In the genomic region with DNA sequence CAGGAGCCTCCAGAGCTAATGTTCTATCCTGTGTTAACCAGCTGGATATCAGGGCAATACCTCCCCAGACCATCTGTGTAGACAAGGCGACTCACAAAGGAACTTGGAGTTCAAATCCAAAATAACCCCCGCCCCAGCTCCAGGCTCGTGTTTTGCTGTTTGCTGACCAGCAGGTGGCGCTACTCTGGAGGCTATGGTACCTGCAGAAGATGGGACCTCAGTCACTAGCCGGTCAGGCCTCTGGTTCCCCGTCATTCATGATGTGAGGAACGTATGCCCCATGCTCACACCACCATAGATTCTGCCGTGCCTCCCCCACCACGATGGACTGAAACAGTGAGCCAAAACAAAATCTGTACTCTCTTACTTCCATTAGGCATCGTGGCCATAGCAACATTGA, we compare ENCODE assay signal across 9 mouse cellular contexts. TPM values are rescaled to one million over a fixed set of nuclear protein-coding genes. Genes with fewer than 3 reads are reported as not detected.
DNase-seq lines count a peak whose midpoint lies in the region; ATAC-seq lines count a peak whose summit lies in the region.
"Had no signal": no experiment of that assay in that cellular context is flagged by ENCODE, and none has a peak within 500 bp of the region (broad histone marks: within the 10 kb centered on the region; RNA-seq: fewer than 3 reads in every experiment).

No protein-coding gene starts in this region.

- H3K9me3 ChIP-seq in midbrain, embryonic 11.5 days (ENCODE audit: control insufficient read depth, low read length) = peaks cover 3% of the 10 kb centered on the region; the same call in 1 of the 2 replicates
- H3K9me3 ChIP-seq in midbrain, embryonic 15.5 days = no peaks in the 10 kb centered on the region
- no peaks in the 10 kb centered on the region; the same call in 1 of the 2 replicates for H3K9me3 ChIP-seq in limb, embryonic 11.5 days (ENCODE audit: control insufficient read depth, low read length)
- H3K9me3 ChIP-seq in forebrain, embryonic 12.5 days = no peaks in the 10 kb centered on the region

- no peak overlapping the region for H3K9ac ChIP-seq in midbrain, embryonic 11.5 days (ENCODE audit: low read length)
- no peak overlapping the region for H3K9ac ChIP-seq in midbrain, embryonic 15.5 days
- H3K9ac ChIP-seq in limb, embryonic 11.5 days (ENCODE audit: low read length) = no peak overlapping the region
- H3K9ac ChIP-seq in forebrain, embryonic 12.5 days = no peak overlapping the region

- DNase-seq in cerebellum, postnatal 14 days = peak; percentile 13 to 36
- no peak for DNase-seq in cerebellum, postnatal 4 days (ENCODE audit: low spot score in 2 of 2)
- peak; percentile 83 for DNase-seq in midbrain, embryonic 11.5 days (ENCODE audit: low spot score, missing footprints)
- DNase-seq in limb, embryonic 11.5 days (ENCODE audit: low spot score) = peak; percentile 44
- DNase-seq in thymus, postnatal 4 days = peak; percentile 49
- DNase-seq in natural killer cell, adult 2 months (ENCODE audit: low spot score in 2 of 2) = no peak

- H3K4me2 ChIP-seq in midbrain, embryonic 11.5 days = no peak overlapping the region
- H3K4me2 ChIP-seq in midbrain, embryonic 15.5 days = no peak overlapping the region
- no peak overlapping the region for H3K4me2 ChIP-seq in limb, embryonic 11.5 days (ENCODE audit: low read depth, severe bottlenecking)
- H3K4me2 ChIP-seq in forebrain, embryonic 12.5 days = no peak overlapping the region

- WGBS in midbrain, embryonic 11.5 days = 36% methylated on average over 10 of the region's 10 CpGs
- WGBS in midbrain, embryonic 15.5 days = 44% methylated on average over 10 of the region's 10 CpGs
- 40% methylated on average over 10 of the region's 10 CpGs for WGBS in limb, embryonic 11.5 days
- WGBS in forebrain, embryonic 12.5 days = 35% methylated on average over 10 of the region's 10 CpGs

- H3K4me3 ChIP-seq in midbrain, embryonic 11.5 days (ENCODE audit: low read depth, low read length) = no peak overlapping the region
- H3K4me3 ChIP-seq in midbrain, embryonic 15.5 days = no peak overlapping the region
- H3K4me3 ChIP-seq in limb, embryonic 11.5 days (ENCODE audit: low read depth, low read length) = no peak overlapping the region
- H3K4me3 ChIP-seq in forebrain, embryonic 12.5 days (replicated peaks) = no peak overlapping the region

- H3K27me3 ChIP-seq in midbrain, embryonic 11.5 days (ENCODE audit: control insufficient read depth, insufficient read depth, low read length) = no peaks in the 10 kb centered on the region
- H3K27me3 ChIP-seq in midbrain, embryonic 15.5 days (replicated peaks) = no peaks in the 10 kb centered on the region
- no peaks in the 10 kb centered on the region for H3K27me3 ChIP-seq in limb, embryonic 11.5 days (ENCODE audit: control insufficient read depth, insufficient read depth, low read length)
- H3K27me3 ChIP-seq in forebrain, embryonic 12.5 days = no peaks in the 10 kb centered on the region

- no peak for ATAC-seq in midbrain, embryonic 11.5 days (ENCODE audit: low FRiP score)
- no peak for ATAC-seq in midbrain, embryonic 15.5 days (replicated peaks)
- no peak for ATAC-seq in limb, embryonic 11.5 days (ENCODE audit: insufficient number of reproducible peaks, low FRiP score, low TSS enrichment, low read depth)
- ATAC-seq in forebrain, embryonic 12.5 days (ENCODE audit: low FRiP score) = no peak

- peaks cover 11% of the 10 kb centered on the region for H3K4me1 ChIP-seq in midbrain, embryonic 11.5 days (ENCODE audit: control insufficient read depth, insufficient read depth, low read length)
- peaks cover 13% of the 10 kb centered on the region for H3K4me1 ChIP-seq in midbrain, embryonic 15.5 days
- H3K4me1 ChIP-seq in limb, embryonic 11.5 days (ENCODE audit: control insufficient read depth, insufficient read depth, low read length) = no peaks in the 10 kb centered on the region
- H3K4me1 ChIP-seq in forebrain, embryonic 12.5 days = peaks cover 18% of the 10 kb centered on the region

- no peaks in the 10 kb centered on the region for H3K36me3 ChIP-seq in midbrain, embryonic 11.5 days (ENCODE audit: control insufficient read depth, insufficient read depth, low read length)
- H3K36me3 ChIP-seq in midbrain, embryonic 15.5 days (replicated peaks) = no peaks in the 10 kb centered on the region
- no peaks in the 10 kb centered on the region for H3K36me3 ChIP-seq in limb, embryonic 11.5 days (ENCODE audit: control insufficient read depth, insufficient read depth, low read length)
- H3K36me3 ChIP-seq in forebrain, embryonic 12.5 days (replicated peaks) = no peaks in the 10 kb centered on the region
- H3K36me3 ChIP-seq: G1E had no signal

- H3K27ac ChIP-seq in midbrain, embryonic 11.5 days (ENCODE audit: low read depth, low read length) = no peak overlapping the region
- no peak overlapping the region for H3K27ac ChIP-seq in midbrain, embryonic 15.5 days
- H3K27ac ChIP-seq in limb, embryonic 11.5 days (replicated peaks; ENCODE audit: low read depth, low read length) = no peak overlapping the region
- H3K27ac ChIP-seq in forebrain, embryonic 12.5 days = no peak overlapping the region

RNA-seq across cellular contexts. Expression of a gene that starts 37.1 kb away (rescaled TPM):
- 9.6 and 10.1 TPM in 2 replicates for polyA plus RNA-seq in midbrain, embryonic 11.5 days (2014; fragmentation: Nextera tagmentation; extraction: Ambion mirVana)
- polyA plus RNA-seq in midbrain, embryonic 15.5 days (2015; fragmentation: Nextera tagmentation; extraction: Ambion mirVana) = 17.1 TPM in 2 replicates
- polyA plus RNA-seq in limb, embryonic 11.5 days (2014; fragmentation: Nextera tagmentation; extraction: Ambion mirVana) = 1.2 and 2.6 TPM in 2 replicates
- 13.5 and 15.9 TPM in 2 replicates for polyA plus RNA-seq in forebrain, embryonic 12.5 days (2016; fragmentation: Nextera tagmentation; extraction: Ambion mirVana)
- polyA plus RNA-seq: G1E had no signal

Comparison
In these comparisons a context has a peak if more than half of its experiments do, and no peak if none do; other contexts are left out.
1. DNase-seq: peak in cerebellum, postnatal 14 days (2 of 2), midbrain, embryonic 11.5 days (single experiment), limb, embryonic 11.5 days (single experiment) and thymus, postnatal 4 days (single experiment); none in cerebellum, postnatal 4 days (0 of 2) and natural killer cell, adult 2 months (0 of 2).